Mouse (Mus musculus) CH12.LX (cell line): ENCODE measurements around the gene Zcchc7. TPM values are rescaled to one million over a fixed set of nuclear protein-coding genes. Genes with fewer than 3 reads are reported as not detected.

Experiments
- DNase-seq: peaks from one replicate; pipeline ENCODE4 v3.0.0-alpha.2; 2013; ENCODE audit errors: extremely low read depth
- H3K27ac ChIP-seq: 2 replicates; pipeline ENCODE4 v1.5.1; 2012; ENCODE audit warnings: low read depth, mild to moderate bottlenecking, control low read depth, moderate library complexity; ENCODE audit not compliant: insufficient read depth
- H3K27me3 ChIP-seq: replicated peaks from 2 replicates; pipeline ENCODE3; 2012; ENCODE audit warnings: inconsistent platforms
- H3K36me3 ChIP-seq, 2 experiments: replicated peaks in 1 of 2; 2 replicates each; pipeline versions ENCODE3 to v1.6.1; 2012; ENCODE audit warnings: inconsistent platforms in 1 of 2, low read length in 1 of 2, mild to moderate bottlenecking in 1 of 2, mixed read lengths in 1 of 2, moderate library complexity in 1 of 2; ENCODE audit not compliant: control insufficient read depth in 1 of 2, insufficient read depth in 1 of 2
- H3K4me1 ChIP-seq, 2 experiments: 2 replicates each; pipeline ENCODE4 v1.6.1; 2012; ENCODE audit warnings: inconsistent platforms in 1 of 2, moderate library complexity in 1 of 2; ENCODE audit not compliant: insufficient read depth in 2 of 2, control insufficient read depth in 1 of 2
- H3K4me2 ChIP-seq: 2 replicates; pipeline ENCODE4 v1.6.1; 2012; ENCODE audit warnings: low read depth, mild to moderate bottlenecking, control low read depth; ENCODE audit not compliant: poor library complexity, insufficient read depth, severe bottlenecking
- H3K4me3 ChIP-seq, 3 experiments: fragments of 150-350 bp in 1 of 3; sonication (generic) in 1 of 3; replicated peaks in 1 of 3; 2 replicates each; pipeline versions ENCODE3 to v1.5.1; 2011 to 2012; ENCODE audit warnings: low read depth in 2 of 3, low read length in 2 of 3, mild to moderate bottlenecking in 2 of 3, moderate library complexity in 2 of 3, control low read depth in 1 of 3, improper control_type of control experiment in 1 of 3, inconsistent platforms in 1 of 3, mixed read lengths in 1 of 3; ENCODE audit not compliant: poor library complexity in 1 of 3
- H3K79me2 ChIP-seq: replicated peaks from 2 replicates; pipeline ENCODE4 v1.6.1; 2012; ENCODE audit warnings: mild to moderate bottlenecking, moderate library complexity; ENCODE audit not compliant: control insufficient read depth, poor library complexity, insufficient read depth, severe bottlenecking; ENCODE audit errors: extremely low read depth
- H3K9ac ChIP-seq: 2 replicates; pipeline ENCODE4 v1.6.1; 2012; ENCODE audit warnings: low read depth, mild to moderate bottlenecking, control low read depth, moderate library complexity; ENCODE audit not compliant: insufficient read depth
- H3K9me3 ChIP-seq: replicated peaks from 2 replicates; pipeline ENCODE3; 2012; ENCODE audit warnings: low read length, inconsistent platforms, mixed read lengths
- BHLHE40 ChIP-seq: IDR thresholded peaks from 2 replicates; pipeline ENCODE4 v1.6.1; 2011; ENCODE audit warnings: mild to moderate bottlenecking, low read depth, low read length, improper control_type of control experiment
- CHD1 ChIP-seq: IDR thresholded peaks from 2 replicates; pipeline ENCODE4 v1.6.1; 2012; ENCODE audit warnings: low read depth, low read length, improper control_type of control experiment, inconsistent platforms
- CHD2 ChIP-seq: IDR thresholded peaks from 2 replicates; pipeline ENCODE4 v1.6.1; 2011; ENCODE audit warnings: low read length, improper control_type of control experiment
- CTCF ChIP-seq, 2 experiments: IDR thresholded peaks in 1 of 2; conservative IDR thresholded peaks in 1 of 2; 2 replicates each; pipeline ENCODE4 v1.5.1; 2011 to 2012; ENCODE audit warnings: low read depth in 2 of 2, low read length in 2 of 2, improper control_type of control experiment in 1 of 2, inconsistent platforms in 1 of 2, mild to moderate bottlenecking in 1 of 2, moderate library complexity in 1 of 2
- E2F4 ChIP-seq: IDR thresholded peaks from 2 replicates; pipeline ENCODE4 v1.6.1; 2011; ENCODE audit warnings: low read depth, low read length, improper control_type of control experiment; ENCODE audit not compliant: insufficient replicate concordance
- ELF1 ChIP-seq: IDR thresholded peaks from 2 replicates; pipeline ENCODE4 v1.6.1; 2014; ENCODE audit warnings: low read depth, mild to moderate bottlenecking, inconsistent platforms, low read length, improper control_type of control experiment
- EP300 ChIP-seq: IDR thresholded peaks from 2 replicates; pipeline ENCODE4 v1.6.1; 2011; ENCODE audit warnings: low read length, improper control_type of control experiment
- ETS1 ChIP-seq: conservative IDR thresholded peaks from 2 replicates; pipeline ENCODE4 v1.6.1; 2012; ENCODE audit warnings: low read depth, mild to moderate bottlenecking, inconsistent platforms, low read length, improper control_type of control experiment, moderate library complexity
- GABPA ChIP-seq: IDR thresholded peaks from 2 replicates; pipeline ENCODE4 v1.6.1; 2012; ENCODE audit warnings: low read depth, low read length, improper control_type of control experiment, inconsistent platforms; ENCODE audit not compliant: insufficient replicate concordance
- HCFC1 ChIP-seq: IDR thresholded peaks from 2 replicates; pipeline ENCODE4 v1.6.1; 2012; ENCODE audit warnings: low read depth, mild to moderate bottlenecking, inconsistent platforms, low read length, improper control_type of control experiment
- IRF4 ChIP-seq: IDR thresholded peaks from 2 replicates; pipeline ENCODE4 v1.6.1; 2014; ENCODE audit warnings: low read depth, mild to moderate bottlenecking, inconsistent platforms, low read length, improper control_type of control experiment
- JUN ChIP-seq: IDR thresholded peaks from 2 replicates; pipeline ENCODE4 v1.6.1; 2011; ENCODE audit warnings: low read depth, mild to moderate bottlenecking, low read length, improper control_type of control experiment, moderate library complexity; ENCODE audit not compliant: insufficient read depth
- JUND ChIP-seq: conservative IDR thresholded peaks from 2 replicates; pipeline ENCODE4 v1.6.1; 2011; ENCODE audit warnings: low read depth, low read length, improper control_type of control experiment
- KAT2A ChIP-seq: IDR thresholded peaks from 2 replicates; pipeline ENCODE4 v1.6.1; 2012; ENCODE audit warnings: low read length, improper control_type of control experiment, inconsistent platforms; ENCODE audit not compliant: insufficient replicate concordance
- MAFK ChIP-seq: IDR thresholded peaks from 2 replicates; pipeline ENCODE4 v1.6.1; 2011; ENCODE audit warnings: low read length, improper control_type of control experiment; ENCODE audit not compliant: insufficient replicate concordance
- MAX ChIP-seq: IDR thresholded peaks from 2 replicates; pipeline ENCODE4 v1.6.1; 2011; ENCODE audit warnings: low read length, improper control_type of control experiment
- MAZ ChIP-seq: IDR thresholded peaks from 2 replicates; pipeline ENCODE4 v1.6.1; 2012; ENCODE audit warnings: low read depth, mild to moderate bottlenecking, inconsistent platforms, low read length, improper control_type of control experiment, moderate library complexity
- MEF2A ChIP-seq: IDR thresholded peaks from 2 replicates; pipeline ENCODE4 v1.6.1; 2014; ENCODE audit warnings: low read depth, mild to moderate bottlenecking, inconsistent platforms, low read length, improper control_type of control experiment, borderline replicate concordance
- MXI1 ChIP-seq: IDR thresholded peaks from 2 replicates; pipeline ENCODE4 v1.6.1; 2011; ENCODE audit warnings: mild to moderate bottlenecking, low read depth, low read length, improper control_type of control experiment
- MYC ChIP-seq: IDR thresholded peaks from 2 replicates; pipeline ENCODE4 v1.6.1; 2011; ENCODE audit warnings: low read depth, mild to moderate bottlenecking, improper control_type of control experiment, low read length
- NELFE ChIP-seq: IDR thresholded peaks from 2 replicates; pipeline ENCODE4 v1.6.1; 2011; ENCODE audit warnings: low read depth, low read length, improper control_type of control experiment
- NRF1 ChIP-seq: IDR thresholded peaks from 2 replicates; pipeline ENCODE4 v1.6.1; 2014; ENCODE audit warnings: low read depth, mild to moderate bottlenecking, inconsistent platforms, low read length, improper control_type of control experiment, moderate library complexity
- PAX5 ChIP-seq: IDR thresholded peaks from 2 replicates; pipeline ENCODE4 v1.6.1; 2012; ENCODE audit warnings: low read length, inconsistent platforms, mixed read lengths
- POLR2A ChIP-seq: IDR thresholded peaks from 2 replicates; pipeline ENCODE4 v1.6.1; 2011; ENCODE audit warnings: low read depth, mild to moderate bottlenecking, improper control_type of control experiment, low read length
- POLR2AphosphoS2 ChIP-seq: IDR thresholded peaks from 2 replicates; pipeline ENCODE4 v1.6.1; 2011; ENCODE audit warnings: low read depth, low read length, improper control_type of control experiment
- RAD21 ChIP-seq: IDR thresholded peaks from 2 replicates; pipeline ENCODE4 v1.6.1; 2011; ENCODE audit warnings: low read depth, mild to moderate bottlenecking, low read length, improper control_type of control experiment, moderate library complexity
- RCOR1 ChIP-seq: conservative IDR thresholded peaks from 2 replicates; pipeline ENCODE4 v1.6.1; 2012; ENCODE audit warnings: low read depth, mild to moderate bottlenecking, inconsistent platforms, low read length, improper control_type of control experiment
- SIN3A ChIP-seq: IDR thresholded peaks from 2 replicates; pipeline ENCODE4 v1.6.1; 2012; ENCODE audit warnings: low read length, improper control_type of control experiment, inconsistent platforms
- SMC3 ChIP-seq: IDR thresholded peaks from 2 replicates; pipeline ENCODE4 v1.6.1; 2011; ENCODE audit warnings: low read depth, low read length, improper control_type of control experiment
- TBP ChIP-seq: conservative IDR thresholded peaks from 2 replicates; pipeline ENCODE4 v1.6.1; 2011; ENCODE audit warnings: low read depth, low read length, improper control_type of control experiment
- TCF12 ChIP-seq: IDR thresholded peaks from 2 replicates; pipeline ENCODE4 v1.6.1; 2014; ENCODE audit warnings: low read depth, mild to moderate bottlenecking, inconsistent platforms, low read length, improper control_type of control experiment
- UBTF ChIP-seq: IDR thresholded peaks from 2 replicates; pipeline ENCODE4 v1.6.1; 2012; ENCODE audit warnings: low read depth, mild to moderate bottlenecking, inconsistent platforms, low read length, improper control_type of control experiment, moderate library complexity
- USF1 ChIP-seq: IDR thresholded peaks from 2 replicates; pipeline ENCODE4 v1.6.1; 2014; ENCODE audit warnings: low read depth, mild to moderate bottlenecking, inconsistent platforms, low read length, improper control_type of control experiment
- USF2 ChIP-seq: conservative IDR thresholded peaks from 2 replicates; pipeline ENCODE4 v1.6.1; 2011; ENCODE audit warnings: low read depth, low read length, improper control_type of control experiment
- ZC3H11A ChIP-seq: IDR thresholded peaks from 2 replicates; pipeline ENCODE4 v1.6.1; 2012; ENCODE audit warnings: low read depth, mild to moderate bottlenecking, inconsistent platforms, low read length, improper control_type of control experiment
- ZKSCAN1 ChIP-seq: IDR thresholded peaks from 2 replicates; pipeline ENCODE4 v1.6.1; 2012; ENCODE audit warnings: low read depth, inconsistent platforms, low read length, improper control_type of control experiment, borderline replicate concordance
- ZMIZ1 ChIP-seq: IDR thresholded peaks from 2 replicates; pipeline ENCODE4 v1.6.1; 2012; ENCODE audit warnings: low read depth, mild to moderate bottlenecking, inconsistent platforms, low read length, improper control_type of control experiment
- ZNF384 ChIP-seq: IDR thresholded peaks from 2 replicates; pipeline ENCODE4 v1.6.1; 2012; ENCODE audit warnings: low read depth, low read length, improper control_type of control experiment, inconsistent platforms
- dilution Hi-C: fragments of 300-500 bp; cut with MboI; formaldehyde crosslinking; loops from 2 replicates; pipeline ENCODE4 v1.14.3; 2020; ENCODE audit warnings: low sequenced_read_pairs; ENCODE audit not compliant: extremely low pct_unique_long_range_greater_than_20kb, extremely low pct_ligation_motif_present
- in situ Hi-C: fragments of 300-500 bp; cut with MboI; formaldehyde crosslinking; loops from 3 replicates; pipeline ENCODE4 v1.14.3; 2019; ENCODE audit warnings: low sequenced_read_pairs, low pct_ligation_motif_present, low pct_unique_long_range_greater_than_20kb, mixed read lengths
- polyA plus RNA-seq: library from polyadenylated mRNA; unstranded; fragments of >175 nt; gene quantifications from 2 replicates; pipeline ENCODE4 v1.2.1, GENCODE M21; 2012; ENCODE audit warnings: low read depth; ENCODE audit not compliant: insufficient read length
- total RNA-seq, 2 experiments: library from RNA; depleted of rRNA; stranded (reverse); fragments of 300-350 nt in 1 of 2; fragments of >200 nt in 1 of 2; gene quantifications; 2 replicates each; pipeline ENCODE4 v1.2.3; 2012 to 2014

Gene Zcchc7
- total and polyA plus RNA-seq, 3 experiments: 21.0 to 27.6 (median 25.2) TPM

- no peaks in the 10 kb centered on the region for H3K9me3 ChIP-seq
- DNase-seq: no peak
- TF ChIP-seq JUND: no peak
- no peak for TF ChIP-seq ELF1
- no peak for TF ChIP-seq KAT2A
- no peak for TF ChIP-seq RCOR1
- TF ChIP-seq MEF2A: no peak
- TF ChIP-seq SIN3A: no peak
- no peak for TF ChIP-seq ZC3H11A
- TF ChIP-seq USF1: no peak
- TF ChIP-seq E2F4: no peak
- TF ChIP-seq ETS1: peak; percentile 25; the same call in 1 of the 2 replicates
- TF ChIP-seq ZNF384: no peak
- no peak for TF ChIP-seq CTCF (conservative IDR thresholded peaks at IDR 0.05 in 1 of 2, IDR thresholded peaks at IDR 0.05 in 1 of 2; ENCODE audit: low read depth in 2 of 2, low read length in 2 of 2)
- TF ChIP-seq JUN: no peak
- TF ChIP-seq MAX: no peak
- no peak for TF ChIP-seq UBTF
- no peak for TF ChIP-seq ZKSCAN1
- no peak for TF ChIP-seq GABPA
- no peak for TF ChIP-seq MYC
- TF ChIP-seq TCF12: peak; percentile 46; the same call in 1 of the 2 replicates
- TF ChIP-seq TBP: no peak
- TF ChIP-seq RAD21: no peak
- TF ChIP-seq CHD2: peak; percentile 49; the same call in 1 of the 2 replicates
- TF ChIP-seq NRF1: no peak
- TF ChIP-seq POLR2A: no peak
- no peak for TF ChIP-seq MAZ
- no peak for TF ChIP-seq HCFC1
- TF ChIP-seq NELFE: no peak
- no peak for TF ChIP-seq ZMIZ1
- TF ChIP-seq USF2: no peak
- no peak for TF ChIP-seq MXI1
- TF ChIP-seq EP300: peak; percentile 59
- TF ChIP-seq IRF4: no peak
- peak; percentile 66 for TF ChIP-seq BHLHE40
- no peak for TF ChIP-seq PAX5
- TF ChIP-seq POLR2AphosphoS2: no peak
- peak; percentile 57 for TF ChIP-seq MAFK
- no peak for TF ChIP-seq SMC3
- TF ChIP-seq CHD1: no peak
- TF ChIP-seq, all 38 proteins: peak for 6
- Histone ChIP-seq H3K36me3 (no peaks in the 10 kb centered on the region), H3K4me2 (no peak overlapping the region), H3K9ac (no peak overlapping the region), H3K79me2 (no peaks in the 10 kb centered on the region), H3K27me3 (no peaks in the 10 kb centered on the region), H3K4me1 (peaks cover 43 to 92% of the 10 kb centered on the region in 2 experiments), H3K4me3 (no peak overlapping the region), H3K27ac (no peak overlapping the region)
- dilution Hi-C loops: no loop called here
- in situ Hi-C loops: loop anchor here (25.0 kb wide), 1 partner anchor 630 kb away; the partner anchor contains the start of gene Melk
Observed at GRCm38 (mm10) chr4:44942237-44942636, 186.6 kb downstream of the Zcchc7 start.
